Mouse (Mus musculus): Measurements from ENCODE around the gene Usp3. TPM values are rescaled to one million over a fixed set of nuclear protein-coding genes. Genes with fewer than 3 reads are reported as not detected.

The Usp3 gene
- polyA plus RNA-seq, 1 experiment from 2014 or later = 83.6 TPM

DNA sequence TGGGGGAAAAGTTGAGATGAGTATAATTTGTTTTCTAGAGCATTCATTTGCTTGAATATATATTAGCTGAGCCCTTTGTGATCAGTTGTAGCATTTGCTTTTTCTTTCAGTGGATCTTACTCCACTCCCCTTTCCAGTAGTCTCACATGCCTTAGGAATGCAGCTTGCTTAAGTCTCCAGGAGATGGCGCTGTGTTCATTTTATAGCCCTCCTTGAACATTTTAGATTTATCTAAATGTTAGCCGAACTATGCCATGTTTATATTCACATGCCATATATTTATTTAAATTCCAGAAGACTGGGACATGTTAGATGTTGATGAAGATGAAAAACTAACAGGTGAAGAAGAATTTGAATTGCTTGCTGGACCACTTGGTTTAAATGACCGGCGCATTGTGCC is 127.9 kb downstream of the Usp3 start:
- 54% methylated on average over 4 of the region's 4 CpGs for WGBS
- DNase-seq (ENCODE audit: low spot score) = no peak
- no peak overlapping the region for H3K4me3 ChIP-seq (ENCODE audit: low read depth, low read length)
- H3K27ac ChIP-seq (ENCODE audit: low read depth) = no peak overlapping the region
- no peak overlapping the region for H3K4me2 ChIP-seq (ENCODE audit: low read length)
- ATAC-seq (replicated peaks; ENCODE audit: low FRiP score, low TSS enrichment, low read depth) = no peak
- no peak overlapping the region for H3K9ac ChIP-seq (ENCODE audit: low read length)
- peaks cover 67% of the 10 kb centered on the region for H3K36me3 ChIP-seq (ENCODE audit: control insufficient read depth, insufficient read depth, low read length)
- no peaks in the 10 kb centered on the region for H3K27me3 ChIP-seq (replicated peaks; ENCODE audit: control insufficient read depth, insufficient read depth, low read length)
- no peaks in the 10 kb centered on the region for H3K9me3 ChIP-seq (ENCODE audit: control insufficient read depth, low read length)
- H3K4me1 ChIP-seq (replicated peaks; ENCODE audit: control insufficient read depth, insufficient read depth, low read length) = no peaks in the 10 kb centered on the region

Other genes with a start within 250 kb of the Usp3 start
- 25.1 and 26.5 TPM in 2 replicates for gene Herc1, start 242.7 kb downstream of the Usp3 start, polyA plus RNA-seq (2014; fragmentation: Nextera tagmentation; extraction: Ambion mirVana)
- 14.2 and 14.7 TPM in 2 replicates for gene Fbxl22, start 78.5 kb downstream of the Usp3 start, polyA plus RNA-seq (2014; fragmentation: Nextera tagmentation; extraction: Ambion mirVana)
- 3.2 and 5.4 TPM in 2 replicates for gene Car12, start 120.5 kb upstream of the Usp3 start, polyA plus RNA-seq (2014; fragmentation: Nextera tagmentation; extraction: Ambion mirVana)
- gene Aph1b, start 202.3 kb upstream of the Usp3 start, polyA plus RNA-seq (2014; fragmentation: Nextera tagmentation; extraction: Ambion mirVana) = 9.5 and 13.0 TPM in 2 replicates
- gene Gm10647, start 203.9 kb upstream of the Usp3 start, polyA plus RNA-seq (2014; fragmentation: Nextera tagmentation; extraction: Ambion mirVana) = 0.55 and 1.0 TPM in 2 replicates
- gene Aph1c, start 241.6 kb upstream of the Usp3 start, polyA plus RNA-seq (2014; fragmentation: Nextera tagmentation; extraction: Ambion mirVana) = 3.0 and 5.2 TPM in 2 replicates